Mouse (Mus musculus) heart, postnatal 25 days (tissue): ENCODE data around the gene Hic2. TPM values are rescaled to one million over a fixed set of nuclear protein-coding genes. Genes with fewer than 3 reads are reported as not detected.

Source experiments
- total RNA-seq, 2 experiments: library from RNA; stranded (reverse); gene quantifications; 2 replicates each; pipeline ENCODE4 v1.2.3; 2021

The Hic2 gene
- total RNA-seq, 2 experiments from 2014 or later = 2.0 to 2.2 TPM

Other genes starting within 250 kb of the Hic2 start
- gene Ypel1, start 163.9 kb upstream of the Hic2 start, total RNA-seq = 1 to 10 TPM; 1.5 to 1.8 TPM
- 10 to 100 TPM; 33.7 to 38.6 TPM for gene Ppil2, start 122.3 kb upstream of the Hic2 start, total RNA-seq
- gene 2610318N02Rik, start 108.4 kb upstream of the Hic2 start, total RNA-seq = not detected
- 10 to 100 TPM; 15.6 to 21.7 TPM for gene Sdf2l1, start 101.2 kb upstream of the Hic2 start, total RNA-seq
- gene Ydjc, start 89.0 kb upstream of the Hic2 start, total RNA-seq = 1 to 10 TPM; 1.1 to 2.2 TPM
- gene Ccdc116, start 86.3 kb upstream of the Hic2 start, total RNA-seq = under 1 TPM in 1 of 2 experiments, not detected in 1; 0.13 TPM
- 100 to 1,000 TPM; 102 to 113 TPM for gene Ube2l3, start 30.9 kb upstream of the Hic2 start, total RNA-seq
- gene Rimbp3, start 25.0 kb upstream of the Hic2 start, total RNA-seq = under 1 TPM; 0.08 to 0.14 TPM
- gene Tmem191c, start 42.5 kb downstream of the Hic2 start, total RNA-seq = 1 to 10 TPM; 2.0 to 2.7 TPM
- gene Serpind1, start 97.8 kb downstream of the Hic2 start, total RNA-seq = 1 to 10 TPM; 2.0 TPM
- gene Snap29, start 172.4 kb downstream of the Hic2 start, total RNA-seq = 10 to 100 TPM; 14.9 to 16.9 TPM
- gene Pi4ka, start 172.7 kb downstream of the Hic2 start, total RNA-seq = 10 to 100 TPM; 53.2 to 56.3 TPM
- gene Crkl, start 218.4 kb downstream of the Hic2 start, total RNA-seq = 10 to 100 TPM; 25.3 to 29.3 TPM